Mouse (Mus musculus) liver, adult 2 months (tissue): ENCODE data around the gene Amy2a5. TPM values are rescaled to one million over a fixed set of nuclear protein-coding genes. Genes with fewer than 3 reads are reported as not detected.
"Not testable (repeated sequence)": the region's sequence is repeated elsewhere in the genome, so short reads cannot be mapped to it uniquely, and the experiment has no call there.

ENCODE experiments used
- DNase-seq: peaks from one replicate; pipeline ENCODE4 v3.0.0-alpha.2; 2011; ENCODE audit warnings: low read depth, low spot score; ENCODE audit errors: extremely low read depth
- H3K27ac ChIP-seq: fragments of 200-500 bp; replicated peaks from 2 replicates; pipeline ENCODE4 v1.5.1; 2012; ENCODE audit warnings: low read depth, mild to moderate bottlenecking, control low read depth, inconsistent platforms, low read length; ENCODE audit not compliant: insufficient read depth
- H3K27me3 ChIP-seq: fragments of 200-500 bp; 2 replicates; pipeline ENCODE4 v1.6.1; 2012; ENCODE audit warnings: mild to moderate bottlenecking, moderate library complexity, low read length, inconsistent platforms; ENCODE audit not compliant: control insufficient read depth, insufficient read depth
- H3K36me3 ChIP-seq: fragments of 200-500 bp; 2 replicates; pipeline ENCODE4 v1.6.1; 2012; ENCODE audit warnings: low read length, inconsistent platforms; ENCODE audit not compliant: control insufficient read depth, insufficient read depth
- H3K4me1 ChIP-seq: fragments of 200-500 bp; 2 replicates; pipeline ENCODE4 v1.6.1; 2011; ENCODE audit warnings: low read length; ENCODE audit not compliant: control insufficient read depth, insufficient read depth
- H3K4me3 ChIP-seq: fragments of 200-500 bp; 2 replicates; pipeline ENCODE4 v1.5.1; 2011; ENCODE audit warnings: low read depth, mild to moderate bottlenecking, control low read depth, low read length, moderate library complexity; ENCODE audit not compliant: insufficient read depth
- H3K79me2 ChIP-seq: fragments of 200-500 bp; 2 replicates; pipeline ENCODE4 v1.6.1; 2012; ENCODE audit warnings: inconsistent platforms, mild to moderate bottlenecking, low read length, moderate library complexity; ENCODE audit not compliant: control insufficient read depth, insufficient read depth
- H3K9ac ChIP-seq: fragments of 200-500 bp; 2 replicates; pipeline ENCODE4 v1.6.1; 2012; ENCODE audit warnings: low read depth, mild to moderate bottlenecking, control low read depth, inconsistent platforms, low read length
- CTCF ChIP-seq: fragments of 200-500 bp; IDR thresholded peaks from 2 replicates; pipeline ENCODE4 v1.5.1; 2011; ENCODE audit warnings: low read depth, low read length, control low read depth
- POLR2A ChIP-seq: fragments of 200-500 bp; IDR thresholded peaks from 2 replicates; pipeline ENCODE4 v1.6.1; 2011; ENCODE audit warnings: low read length, control low read depth; ENCODE audit not compliant: insufficient read depth; ENCODE audit errors: extremely low read depth
- WGBS: fragments of 180-500 bp; shearing (Covaris S2); methylation state at CpG from one replicate; pipeline ENCODE4 v1.1.7; 2018; 5-methylcytosine and 5-hydroxymethylcytosine counted together
- polyA plus RNA-seq: library from polyadenylated mRNA; depleted of rRNA; stranded (reverse); fragments of >200 nt; gene quantifications from 2 replicates; pipeline ENCODE4 v1.2.3, GENCODE M21; 2012; rRNA removed
- total RNA-seq: library from RNA; depleted of rRNA; stranded (reverse); fragments of >200 nt; gene quantifications from 2 replicates; pipeline ENCODE4 v1.2.3, GENCODE M21; 2014; rRNA removed

The Amy2a5 gene
- 16.8 and 156 TPM in 2 replicates for total RNA-seq
- 0.11 and 0.24 TPM in 2 replicates for polyA plus RNA-seq

DNA sequence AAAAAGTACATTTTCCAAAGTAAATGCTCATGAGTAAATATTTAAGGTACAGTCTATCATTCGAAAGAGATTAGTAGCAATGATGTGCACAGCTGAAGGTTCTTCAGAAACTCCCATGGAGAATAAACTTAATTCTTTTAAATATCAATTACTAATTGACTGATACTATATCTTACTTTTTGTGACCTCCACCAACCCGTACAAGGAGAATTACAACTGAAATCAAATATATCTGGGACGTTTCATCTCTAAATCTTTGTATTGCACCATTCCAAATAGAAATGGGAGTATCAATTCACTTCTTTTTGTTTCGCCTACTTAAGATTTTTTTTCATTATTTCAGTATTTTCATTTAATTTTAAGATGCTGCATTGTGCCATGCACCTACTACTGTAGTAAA lies at the start of gene Amy2a5:
Gene Amy2a5 (minus strand): TSS at position 101 of the 400 bp plus-strand sequence.
- H3K9ac ChIP-seq, H3K27ac ChIP-seq, DNase-seq, H3K79me2 ChIP-seq, H3K27me3 ChIP-seq, H3K36me3 ChIP-seq, H3K4me1 ChIP-seq, H3K4me3 ChIP-seq: not testable (repeated sequence)
- no CpG with 5 or more reads among the region's 4 CpGs for WGBS

DNA sequence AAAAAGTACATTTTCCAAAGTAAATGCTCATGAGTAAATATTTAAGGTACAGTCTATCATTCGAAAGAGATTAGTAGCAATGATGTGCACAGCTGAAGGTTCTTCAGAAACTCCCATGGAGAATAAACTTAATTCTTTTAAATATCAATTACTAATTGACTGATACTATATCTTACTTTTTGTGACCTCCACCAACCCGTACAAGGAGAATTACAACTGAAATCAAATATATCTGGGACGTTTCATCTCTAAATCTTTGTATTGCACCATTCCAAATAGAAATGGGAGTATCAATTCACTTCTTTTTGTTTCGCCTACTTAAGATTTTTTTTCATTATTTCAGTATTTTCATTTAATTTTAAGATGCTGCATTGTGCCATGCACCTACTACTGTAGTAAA lies 32.7 kb upstream of the Amy2a5 start, which contains the start of gene Amy2a4:
Gene Amy2a4 (minus strand): TSS at position 101 of the 400 bp plus-strand sequence.
- H3K4me3 ChIP-seq, H3K36me3 ChIP-seq, H3K9ac ChIP-seq, DNase-seq, H3K79me2 ChIP-seq, H3K27ac ChIP-seq, H3K4me1 ChIP-seq, H3K27me3 ChIP-seq: not testable (repeated sequence)
- no CpG with 5 or more reads among the region's 4 CpGs for WGBS

DNA sequence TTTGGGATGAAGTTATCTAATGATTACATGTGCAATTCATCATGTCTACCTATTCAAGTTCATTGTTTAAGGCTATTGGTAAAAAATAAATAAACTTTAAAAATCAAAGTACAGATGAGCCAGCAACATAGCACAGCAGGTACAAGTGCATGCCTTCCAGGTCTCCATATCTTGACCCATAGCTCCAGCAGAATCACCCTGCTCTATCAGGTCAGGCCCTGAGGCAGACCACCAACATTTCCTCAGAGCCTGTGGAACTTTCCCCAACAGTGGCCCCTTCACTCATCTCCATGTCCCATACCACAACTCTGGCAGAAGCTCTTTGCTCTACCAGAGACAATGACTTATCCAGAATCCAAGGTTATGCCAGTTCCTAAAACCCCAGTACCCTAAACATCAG lies 21.6 kb upstream of the Amy2a5 start:
- not testable (repeated sequence) for H3K9ac ChIP-seq, DNase-seq

GRCm38 (mm10) chr3:113279586-113279985 lies 20.9 kb upstream of the Amy2a5 start:
- not testable (repeated sequence) for H3K27ac ChIP-seq, H3K4me3 ChIP-seq, H3K9ac ChIP-seq, H3K79me2 ChIP-seq, H3K36me3 ChIP-seq, H3K4me1 ChIP-seq, H3K27me3 ChIP-seq, DNase-seq

More for the DNA sequence above, 21.6 kb upstream of the Amy2a5 start:
- not testable (repeated sequence) for H3K4me1 ChIP-seq, H3K4me3 ChIP-seq, H3K27me3 ChIP-seq, H3K27ac ChIP-seq, H3K79me2 ChIP-seq, H3K36me3 ChIP-seq

DNA sequence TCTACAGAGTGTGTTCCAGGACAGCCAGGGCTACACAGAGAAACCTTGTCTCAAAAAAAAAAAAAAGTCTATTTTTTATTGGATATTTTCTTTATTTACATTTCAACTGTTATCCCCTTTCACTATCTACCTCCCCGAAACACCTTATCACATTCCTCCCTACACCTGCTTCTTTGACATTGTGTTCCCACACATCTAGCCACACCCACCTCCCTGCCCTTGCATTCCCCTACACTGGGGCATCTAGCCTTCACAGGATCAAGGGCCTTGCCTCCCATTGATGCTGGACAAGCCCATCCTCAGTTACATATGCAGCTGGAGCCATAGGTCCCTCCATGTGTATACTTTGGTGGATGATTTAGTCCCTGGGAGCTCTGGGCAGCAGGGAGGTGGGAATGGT lies 31.5 kb downstream of the Amy2a5 start:
- no peaks in the 10 kb centered on the region for H3K27me3 ChIP-seq
- TF ChIP-seq POLR2A (no peak), CTCF (no peak)
- H3K79me2 ChIP-seq, result no peaks in the 10 kb centered on the region
- DNase-seq, result no peak
- no peak overlapping the region for H3K27ac ChIP-seq
- no peaks in the 10 kb centered on the region for H3K36me3 ChIP-seq
- H3K9ac ChIP-seq, result no peak overlapping the region
- H3K4me1 ChIP-seq, result no peaks in the 10 kb centered on the region; the same call in 1 of the 2 replicates
- 86% methylated on average over 1 of the region's 1 CpGs for WGBS
- no peak overlapping the region for H3K4me3 ChIP-seq

Other genes with a start within 250 kb of the Amy2a5 start
- 10.5 and 157 TPM in 2 replicates for gene Amy2a4, start 32.6 kb upstream of the Amy2a5 start, total RNA-seq
- gene Amy2a4, start 32.6 kb upstream of the Amy2a5 start, polyA plus RNA-seq, result not detected in 2 replicates
- 10.5 and 157 TPM in 2 replicates for gene Amy2a3, start 65.2 kb upstream of the Amy2a5 start, total RNA-seq
- not detected in 2 replicates for gene Amy2a3, start 65.2 kb upstream of the Amy2a5 start, polyA plus RNA-seq
- 10.5 and 157 TPM in 2 replicates for gene Amy2a2, start 97.8 kb upstream of the Amy2a5 start, total RNA-seq
- not detected in 2 replicates for gene Amy2a2, start 97.8 kb upstream of the Amy2a5 start, polyA plus RNA-seq